Mouse (Mus musculus): Measurements from ENCODE around the gene Kif15.

DNA sequence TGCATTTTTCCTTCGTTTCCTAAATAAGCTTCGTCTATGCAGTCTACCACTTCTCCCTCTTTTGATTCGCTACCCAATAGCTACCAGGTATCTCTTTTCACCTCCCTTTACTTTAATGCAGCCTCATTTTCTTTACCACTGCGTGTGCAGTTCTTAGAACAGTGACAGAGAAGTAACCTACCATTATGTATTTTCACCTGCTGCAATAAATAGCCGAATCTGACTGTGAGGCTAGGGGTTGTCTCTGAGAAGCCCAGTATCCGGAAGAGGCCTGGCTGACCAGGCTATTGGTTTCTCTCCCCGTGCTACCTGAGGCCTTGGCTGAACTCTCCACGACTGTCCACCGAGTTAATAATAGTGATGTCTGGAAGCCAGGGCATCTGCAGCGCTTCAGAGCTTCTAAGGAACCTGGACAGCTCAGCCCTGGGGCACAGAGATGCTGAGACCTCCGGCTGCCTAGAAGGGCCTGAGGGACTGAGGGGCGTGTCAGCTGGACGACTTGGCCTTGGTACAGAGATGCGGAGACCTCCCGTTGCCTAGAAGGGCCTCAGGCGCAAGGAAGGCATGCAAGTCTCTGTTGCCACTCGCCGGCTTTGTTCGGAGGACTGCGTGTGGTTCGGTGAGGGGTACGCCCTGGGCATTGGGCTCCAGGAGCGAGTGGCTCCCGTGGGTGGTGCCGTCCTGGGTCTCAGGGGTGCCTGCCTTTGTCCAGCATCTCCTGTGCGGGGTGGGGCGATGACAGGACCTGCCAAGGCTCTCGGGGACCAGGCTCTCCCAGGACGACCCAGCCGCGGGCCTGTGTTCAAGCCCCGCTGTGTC, 47.9 kb upstream of the Kif15 start:
- TF ChIP-seq POLR2AphosphoS5 (IDR thresholded peaks at IDR 0.05; ENCODE audit: insufficient replicate concordance, low read depth, low read length): no peak
- no peak for TF ChIP-seq CTCF (IDR thresholded peaks at IDR 0.05; ENCODE audit: low read depth, low read length)
- no peak for TF ChIP-seq GATA1 (IDR thresholded peaks at IDR 0.05; ENCODE audit: borderline replicate concordance, low read length)

Data from G1E (cell line).